Mouse (Mus musculus) CH12.LX (cell line): ENCODE data around the gene Gm10644. TPM values are rescaled to one million over a fixed set of nuclear protein-coding genes. Genes with fewer than 3 reads are reported as not detected.
A peak's percentile ranks its signal among the peaks of the same experiment; 100 is the strongest.

ENCODE experiments used
- DNase-seq: peaks from one replicate; pipeline ENCODE4 v3.0.0-alpha.2; 2013; ENCODE audit errors: extremely low read depth
- H3K27ac ChIP-seq: 2 replicates; pipeline ENCODE4 v1.5.1; 2012; ENCODE audit warnings: low read depth, mild to moderate bottlenecking, control low read depth, moderate library complexity; ENCODE audit not compliant: insufficient read depth
- H3K27me3 ChIP-seq: replicated peaks from 2 replicates; pipeline ENCODE3; 2012; ENCODE audit warnings: inconsistent platforms
- H3K36me3 ChIP-seq, 2 experiments: replicated peaks in 1 of 2; 2 replicates each; pipeline versions ENCODE3 to v1.6.1; 2012; ENCODE audit warnings: inconsistent platforms in 1 of 2, low read length in 1 of 2, mild to moderate bottlenecking in 1 of 2, mixed read lengths in 1 of 2, moderate library complexity in 1 of 2; ENCODE audit not compliant: control insufficient read depth in 1 of 2, insufficient read depth in 1 of 2
- H3K4me1 ChIP-seq, 2 experiments: 2 replicates each; pipeline ENCODE4 v1.6.1; 2012; ENCODE audit warnings: inconsistent platforms in 1 of 2, moderate library complexity in 1 of 2; ENCODE audit not compliant: insufficient read depth in 2 of 2, control insufficient read depth in 1 of 2
- H3K4me2 ChIP-seq: 2 replicates; pipeline ENCODE4 v1.6.1; 2012; ENCODE audit warnings: low read depth, mild to moderate bottlenecking, control low read depth; ENCODE audit not compliant: poor library complexity, insufficient read depth, severe bottlenecking
- H3K4me3 ChIP-seq, 3 experiments: fragments of 150-350 bp in 1 of 3; sonication (generic) in 1 of 3; replicated peaks in 1 of 3; 2 replicates each; pipeline versions ENCODE3 to v1.5.1; 2011 to 2012; ENCODE audit warnings: low read depth in 2 of 3, low read length in 2 of 3, mild to moderate bottlenecking in 2 of 3, moderate library complexity in 2 of 3, control low read depth in 1 of 3, improper control_type of control experiment in 1 of 3, inconsistent platforms in 1 of 3, mixed read lengths in 1 of 3; ENCODE audit not compliant: poor library complexity in 1 of 3
- H3K79me2 ChIP-seq: replicated peaks from 2 replicates; pipeline ENCODE4 v1.6.1; 2012; ENCODE audit warnings: mild to moderate bottlenecking, moderate library complexity; ENCODE audit not compliant: control insufficient read depth, poor library complexity, insufficient read depth, severe bottlenecking; ENCODE audit errors: extremely low read depth
- H3K9ac ChIP-seq: 2 replicates; pipeline ENCODE4 v1.6.1; 2012; ENCODE audit warnings: low read depth, mild to moderate bottlenecking, control low read depth, moderate library complexity; ENCODE audit not compliant: insufficient read depth
- H3K9me3 ChIP-seq: replicated peaks from 2 replicates; pipeline ENCODE3; 2012; ENCODE audit warnings: low read length, inconsistent platforms, mixed read lengths
- CTCF ChIP-seq, 2 experiments: IDR thresholded peaks in 1 of 2; conservative IDR thresholded peaks in 1 of 2; 2 replicates each; pipeline ENCODE4 v1.5.1; 2011 to 2012; ENCODE audit warnings: low read depth in 2 of 2, low read length in 2 of 2, improper control_type of control experiment in 1 of 2, inconsistent platforms in 1 of 2, mild to moderate bottlenecking in 1 of 2, moderate library complexity in 1 of 2
- E2F4 ChIP-seq: IDR thresholded peaks from 2 replicates; pipeline ENCODE4 v1.6.1; 2011; ENCODE audit warnings: low read depth, low read length, improper control_type of control experiment; ENCODE audit not compliant: insufficient replicate concordance
- ELF1 ChIP-seq: IDR thresholded peaks from 2 replicates; pipeline ENCODE4 v1.6.1; 2014; ENCODE audit warnings: low read depth, mild to moderate bottlenecking, inconsistent platforms, low read length, improper control_type of control experiment
- GABPA ChIP-seq: IDR thresholded peaks from 2 replicates; pipeline ENCODE4 v1.6.1; 2012; ENCODE audit warnings: low read depth, low read length, improper control_type of control experiment, inconsistent platforms; ENCODE audit not compliant: insufficient replicate concordance
- HCFC1 ChIP-seq: IDR thresholded peaks from 2 replicates; pipeline ENCODE4 v1.6.1; 2012; ENCODE audit warnings: low read depth, mild to moderate bottlenecking, inconsistent platforms, low read length, improper control_type of control experiment
- JUN ChIP-seq: IDR thresholded peaks from 2 replicates; pipeline ENCODE4 v1.6.1; 2011; ENCODE audit warnings: low read depth, mild to moderate bottlenecking, low read length, improper control_type of control experiment, moderate library complexity; ENCODE audit not compliant: insufficient read depth
- KAT2A ChIP-seq: IDR thresholded peaks from 2 replicates; pipeline ENCODE4 v1.6.1; 2012; ENCODE audit warnings: low read length, improper control_type of control experiment, inconsistent platforms; ENCODE audit not compliant: insufficient replicate concordance
- MAFK ChIP-seq: IDR thresholded peaks from 2 replicates; pipeline ENCODE4 v1.6.1; 2011; ENCODE audit warnings: low read length, improper control_type of control experiment; ENCODE audit not compliant: insufficient replicate concordance
- MAX ChIP-seq: IDR thresholded peaks from 2 replicates; pipeline ENCODE4 v1.6.1; 2011; ENCODE audit warnings: low read length, improper control_type of control experiment
- MAZ ChIP-seq: IDR thresholded peaks from 2 replicates; pipeline ENCODE4 v1.6.1; 2012; ENCODE audit warnings: low read depth, mild to moderate bottlenecking, inconsistent platforms, low read length, improper control_type of control experiment, moderate library complexity
- MYC ChIP-seq: IDR thresholded peaks from 2 replicates; pipeline ENCODE4 v1.6.1; 2011; ENCODE audit warnings: low read depth, mild to moderate bottlenecking, improper control_type of control experiment, low read length
- NELFE ChIP-seq: IDR thresholded peaks from 2 replicates; pipeline ENCODE4 v1.6.1; 2011; ENCODE audit warnings: low read depth, low read length, improper control_type of control experiment
- POLR2AphosphoS2 ChIP-seq: IDR thresholded peaks from 2 replicates; pipeline ENCODE4 v1.6.1; 2011; ENCODE audit warnings: low read depth, low read length, improper control_type of control experiment
- RCOR1 ChIP-seq: conservative IDR thresholded peaks from 2 replicates; pipeline ENCODE4 v1.6.1; 2012; ENCODE audit warnings: low read depth, mild to moderate bottlenecking, inconsistent platforms, low read length, improper control_type of control experiment
- SIN3A ChIP-seq: IDR thresholded peaks from 2 replicates; pipeline ENCODE4 v1.6.1; 2012; ENCODE audit warnings: low read length, improper control_type of control experiment, inconsistent platforms
- TBP ChIP-seq: conservative IDR thresholded peaks from 2 replicates; pipeline ENCODE4 v1.6.1; 2011; ENCODE audit warnings: low read depth, low read length, improper control_type of control experiment
- USF1 ChIP-seq: IDR thresholded peaks from 2 replicates; pipeline ENCODE4 v1.6.1; 2014; ENCODE audit warnings: low read depth, mild to moderate bottlenecking, inconsistent platforms, low read length, improper control_type of control experiment
- ZKSCAN1 ChIP-seq: IDR thresholded peaks from 2 replicates; pipeline ENCODE4 v1.6.1; 2012; ENCODE audit warnings: low read depth, inconsistent platforms, low read length, improper control_type of control experiment, borderline replicate concordance
- ZNF384 ChIP-seq: IDR thresholded peaks from 2 replicates; pipeline ENCODE4 v1.6.1; 2012; ENCODE audit warnings: low read depth, low read length, improper control_type of control experiment, inconsistent platforms
- dilution Hi-C: fragments of 300-500 bp; cut with MboI; formaldehyde crosslinking; loops from 2 replicates; pipeline ENCODE4 v1.14.3; 2020; ENCODE audit warnings: low sequenced_read_pairs; ENCODE audit not compliant: extremely low pct_unique_long_range_greater_than_20kb, extremely low pct_ligation_motif_present
- in situ Hi-C: fragments of 300-500 bp; cut with MboI; formaldehyde crosslinking; loops from 3 replicates; pipeline ENCODE4 v1.14.3; 2019; ENCODE audit warnings: low sequenced_read_pairs, low pct_ligation_motif_present, low pct_unique_long_range_greater_than_20kb, mixed read lengths
- polyA plus RNA-seq: library from polyadenylated mRNA; unstranded; fragments of >175 nt; gene quantifications from 2 replicates; pipeline ENCODE4 v1.2.1, GENCODE M21; 2012; ENCODE audit warnings: low read depth; ENCODE audit not compliant: insufficient read length
- total RNA-seq, 2 experiments: library from RNA; depleted of rRNA; stranded (reverse); fragments of 300-350 nt in 1 of 2; fragments of >200 nt in 1 of 2; gene quantifications; 2 replicates each; pipeline ENCODE4 v1.2.3; 2012 to 2014

Gene Gm10644
- total and polyA plus RNA-seq, 3 experiments = 0.44 to 1.7 (median 0.58) TPM

GRCm38 (mm10) chr8:83898456-83898855 lies 56.5 kb downstream of the Gm10644 start:
- H3K4me3 ChIP-seq = no peak overlapping the region
- peaks cover 15% of the 10 kb centered on the region for H3K27me3 ChIP-seq
- no peak overlapping the region for H3K27ac ChIP-seq
- in situ Hi-C loops = loop anchor here (5.0 to 10.0 kb wide), 3 partner anchors 56 to 161 kb away; partner anchors contain the start of genes Asf1b and Gm10644
- TF ChIP-seq JUN (no peak), MAX (no peak), E2F4 (no peak), USF1 (no peak), ELF1 (no peak), NELFE (no peak), KAT2A (no peak), GABPA (no peak), MAFK (no peak), ZKSCAN1 (no peak), ZNF384 (no peak), RCOR1 (no peak), MYC (no peak), POLR2AphosphoS2 (no peak), CTCF (conservative IDR thresholded peaks at IDR 0.05 in 1 of 2, IDR thresholded peaks at IDR 0.05 in 1 of 2; ENCODE audit: low read depth in 2 of 2, low read length in 2 of 2) (no peak), HCFC1 (no peak), SIN3A (no peak), MAZ (no peak)
- peaks cover 18 to 36% of the 10 kb centered on the region in 2 experiments for H3K4me1 ChIP-seq
- dilution Hi-C loops = no loop called here
- peaks cover 4% of the 10 kb centered on the region for H3K9me3 ChIP-seq
- H3K36me3 ChIP-seq = no peaks in the 10 kb centered on the region
- no peak for DNase-seq
- H3K79me2 ChIP-seq = no peaks in the 10 kb centered on the region
- H3K9ac ChIP-seq = no peak overlapping the region
- H3K4me2 ChIP-seq = no peak overlapping the region; the same call in 1 of the 2 replicates

- Histone ChIP-seq H3K4me1 (peaks cover 12 to 23% of the 10 kb centered on the region in 2 experiments), H3K9ac (no peak overlapping the region), H3K27ac (no peak overlapping the region), H3K4me2 (no peak overlapping the region), H3K4me3 (no peak overlapping the region), H3K36me3 (no peaks in the 10 kb centered on the region), H3K79me2 (no peaks in the 10 kb centered on the region), H3K9me3 (peaks cover 4% of the 10 kb centered on the region), H3K27me3 (peaks cover 20% of the 10 kb centered on the region)
- in situ Hi-C loops (loop anchor here (5.0 to 10.0 kb wide), 3 partner anchors 58 to 160 kb away; partner anchors contain the start of genes Asf1b and Gm10644), dilution Hi-C loops (no loop called here)
- no peak for DNase-seq
- peak in 1 of 2 experiments; percentile 38; a peak in 2 of 4 replicates for TF ChIP-seq CTCF (conservative IDR thresholded peaks at IDR 0.05 in 1 of 2, IDR thresholded peaks at IDR 0.05 in 1 of 2; ENCODE audit: low read depth in 2 of 2, low read length in 2 of 2)
- no peak for TF ChIP-seq TBP
- no peak for TF ChIP-seq MAZ
- no peak for TF ChIP-seq GABPA
- no peak for TF ChIP-seq USF1
- no peak for TF ChIP-seq JUN
Observed at GRCm38 (mm10) chr8:83897211-83897610, 57.8 kb downstream of the Gm10644 start.
